Mouse (Mus musculus): ENCODE results near the gene Hacd1. TPM values are rescaled to one million over a fixed set of nuclear protein-coding genes. Genes with fewer than 3 reads are reported as not detected.
"Not testable (repeated sequence)": the region's sequence is repeated elsewhere in the genome, so short reads cannot be mapped to it uniquely, and the experiment has no call there.

The Hacd1 gene
- polyA plus RNA-seq (2014; fragmentation: Nextera tagmentation; extraction: Ambion mirVana): 92.3 and 94.1 TPM in 2 replicates

DNA sequence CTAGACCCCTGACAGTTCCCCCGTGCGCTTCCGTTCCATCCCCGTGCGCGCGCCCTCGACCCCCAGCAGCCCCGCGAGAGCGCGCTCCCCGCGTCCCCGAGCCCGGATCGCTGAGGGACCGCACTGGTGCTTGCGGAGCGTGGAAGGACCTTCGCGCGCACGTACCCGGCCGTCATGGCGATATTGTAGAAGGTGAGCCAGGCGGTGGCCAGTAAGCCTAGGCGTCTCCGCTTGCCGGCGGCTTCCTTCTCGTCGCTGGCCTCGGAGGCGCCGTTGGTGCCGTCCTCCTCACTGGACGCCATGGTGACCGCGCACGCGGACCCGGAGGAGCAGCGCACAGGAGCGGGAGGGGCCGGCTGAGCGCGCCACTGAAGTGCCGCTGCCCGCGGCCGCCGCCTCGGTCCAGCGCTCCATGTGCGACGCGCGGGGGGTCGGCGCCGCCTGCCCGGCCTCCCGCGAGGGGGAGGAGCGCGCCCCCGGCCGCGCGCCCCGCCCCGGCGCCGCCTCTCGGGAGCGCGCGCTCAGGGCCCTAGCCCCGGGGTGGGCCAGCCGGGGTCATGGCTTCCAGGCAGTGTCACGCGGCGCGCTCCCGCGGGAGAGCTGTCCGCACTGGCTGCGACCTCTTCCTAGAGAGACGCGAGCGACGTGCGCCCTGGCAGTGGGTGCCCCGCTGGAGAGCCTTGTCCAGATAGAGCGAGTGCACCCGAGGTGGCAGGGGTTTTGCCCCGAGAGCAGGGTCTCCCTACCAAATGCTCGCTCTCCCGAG, at the start of gene Hacd1:
Gene Hacd1 (minus strand): TSS at position 570 of the 766 bp plus-strand sequence.
- Histone ChIP-seq H3K27me3 (ENCODE audit: insufficient read depth, low read length) (no peaks in the 10 kb centered on the region), H3K9ac (peak within 1 kb of the TSS; percentile 79), H3K36me3 (ENCODE audit: insufficient read depth) (no peaks in the 10 kb centered on the region), H3K9me3 (ENCODE audit: low read depth, low read length) (no peaks in the 10 kb centered on the region), H3K4me3 (ENCODE audit: low read depth, low read length) (peak within 1 kb of the TSS; percentile 72), H3K4me1 (ENCODE audit: insufficient read depth) (no peaks in the 10 kb centered on the region), H3K4me2 (peak within 1 kb of the TSS; percentile 78), H3K27ac (ENCODE audit: low read depth) (peak within 1 kb of the TSS; percentile 89)
- peak; percentile 90 for DNase-seq
- peak; percentile 86 for ATAC-seq (ENCODE audit: insufficient read depth)
- WGBS: under 1% methylated on average over 70 of the region's 101 CpGs
- TF ChIP-seq CTCF (IDR thresholded peaks at IDR 0.05; ENCODE audit: low read depth): no peak

DNA sequence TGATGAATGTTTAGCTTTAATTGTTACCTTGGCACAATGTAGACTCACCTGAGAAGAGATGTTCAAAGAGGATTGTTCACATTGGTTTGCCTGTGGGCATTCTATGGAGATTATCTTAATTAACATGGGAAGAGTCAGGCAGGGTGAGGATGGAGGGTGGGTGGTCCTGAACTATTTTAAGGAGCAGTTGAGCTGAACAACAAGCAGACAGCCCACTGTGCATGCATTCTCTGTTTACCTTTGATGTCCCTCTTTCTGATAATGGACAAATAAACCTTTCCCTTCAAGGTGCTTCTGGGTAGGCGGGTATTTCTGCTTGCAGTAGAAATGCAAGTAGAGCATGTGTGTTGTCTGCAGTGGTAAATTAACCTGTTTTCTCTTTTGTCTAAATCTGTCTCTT, 48.0 kb upstream of the Hacd1 start:
- Histone ChIP-seq H3K4me3 (ENCODE audit: low read depth, low read length) (no peak overlapping the region), H3K27ac (ENCODE audit: low read depth) (no peak overlapping the region), H3K9ac (no peak overlapping the region), H3K27me3 (ENCODE audit: insufficient read depth, low read length) (no peaks in the 10 kb centered on the region), H3K4me2 (no peak overlapping the region), H3K4me1 (ENCODE audit: insufficient read depth) (no peaks in the 10 kb centered on the region), H3K9me3 (ENCODE audit: low read depth, low read length) (no peaks in the 10 kb centered on the region), H3K36me3 (ENCODE audit: insufficient read depth) (peaks cover 5% of the 10 kb centered on the region; the same call in 1 of the 2 replicates)
- TF ChIP-seq CTCF (IDR thresholded peaks at IDR 0.05; ENCODE audit: low read depth): no peak
- DNase-seq (no peak), ATAC-seq (ENCODE audit: insufficient read depth) (no peak)
- 91% methylated on average over 1 of the region's 1 CpGs for WGBS

DNA sequence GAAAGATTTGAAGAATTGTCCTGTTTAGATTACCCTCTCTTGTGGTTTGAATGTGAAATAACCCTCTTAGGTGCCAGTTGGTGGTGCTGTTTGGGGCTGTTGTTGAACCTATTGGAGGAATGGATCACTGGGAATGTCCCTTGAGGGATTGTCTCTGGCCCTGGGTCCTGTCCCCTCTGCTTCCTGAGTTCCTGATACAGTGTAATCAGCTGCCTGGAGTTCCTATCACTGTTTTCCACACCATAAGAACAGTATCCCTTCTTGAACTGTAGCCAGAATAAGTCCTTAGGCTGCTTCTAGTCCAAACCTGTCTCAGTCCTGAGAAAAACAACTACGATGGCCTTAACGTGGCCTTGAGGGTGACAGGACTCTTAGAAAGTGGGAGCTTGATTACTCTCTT, 46.7 kb upstream of the Hacd1 start:
- Histone ChIP-seq H3K27me3 (ENCODE audit: insufficient read depth, low read length) (no peaks in the 10 kb centered on the region), H3K9me3 (ENCODE audit: low read depth, low read length) (no peaks in the 10 kb centered on the region), H3K4me1 (ENCODE audit: insufficient read depth) (no peaks in the 10 kb centered on the region), H3K9ac (no peak overlapping the region), H3K4me3 (ENCODE audit: low read depth, low read length) (no peak overlapping the region), H3K4me2 (no peak overlapping the region), H3K36me3 (ENCODE audit: insufficient read depth) (peaks cover 5% of the 10 kb centered on the region; the same call in 1 of the 2 replicates), H3K27ac (ENCODE audit: low read depth) (no peak overlapping the region)
- TF ChIP-seq CTCF (IDR thresholded peaks at IDR 0.05; ENCODE audit: low read depth): no peak
- no peak for DNase-seq
- ATAC-seq (ENCODE audit: insufficient read depth): no peak
- 80% methylated on average over 2 of the region's 2 CpGs for WGBS

DNA sequence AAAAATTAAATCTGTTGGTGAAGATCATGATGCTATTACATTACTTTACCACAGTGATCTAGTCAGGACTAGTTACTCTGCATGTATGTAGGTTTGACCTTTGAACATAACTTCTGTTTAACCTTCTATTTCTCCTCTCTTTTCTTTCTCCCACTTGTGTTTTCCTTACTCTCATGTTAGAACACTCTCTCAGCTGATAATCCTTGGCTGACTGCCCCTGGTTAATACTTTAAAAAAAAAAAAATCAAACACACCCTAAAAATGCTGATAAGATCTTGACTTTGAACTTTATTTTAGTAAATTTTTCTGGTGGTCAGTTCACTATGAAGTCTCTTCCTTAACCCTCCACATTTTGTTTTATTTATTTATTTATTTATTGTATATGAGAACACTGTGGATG, 44.6 kb upstream of the Hacd1 start:
- no peak overlapping the region for H3K27ac ChIP-seq (ENCODE audit: low read depth)
- no peaks in the 10 kb centered on the region for H3K9me3 ChIP-seq (ENCODE audit: low read depth, low read length)
- no peaks in the 10 kb centered on the region for H3K27me3 ChIP-seq (ENCODE audit: insufficient read depth, low read length)
- DNase-seq (no peak), ATAC-seq (ENCODE audit: insufficient read depth) (no peak)
- no peak overlapping the region for H3K4me3 ChIP-seq (ENCODE audit: low read depth, low read length)
- H3K4me2 ChIP-seq: no peak overlapping the region
- no peak for TF ChIP-seq CTCF (IDR thresholded peaks at IDR 0.05; ENCODE audit: low read depth)
- peaks cover 5% of the 10 kb centered on the region; the same call in 1 of the 2 replicates for H3K36me3 ChIP-seq (ENCODE audit: insufficient read depth)
- no peaks in the 10 kb centered on the region for H3K4me1 ChIP-seq (ENCODE audit: insufficient read depth)
- no peak overlapping the region for H3K9ac ChIP-seq

DNA sequence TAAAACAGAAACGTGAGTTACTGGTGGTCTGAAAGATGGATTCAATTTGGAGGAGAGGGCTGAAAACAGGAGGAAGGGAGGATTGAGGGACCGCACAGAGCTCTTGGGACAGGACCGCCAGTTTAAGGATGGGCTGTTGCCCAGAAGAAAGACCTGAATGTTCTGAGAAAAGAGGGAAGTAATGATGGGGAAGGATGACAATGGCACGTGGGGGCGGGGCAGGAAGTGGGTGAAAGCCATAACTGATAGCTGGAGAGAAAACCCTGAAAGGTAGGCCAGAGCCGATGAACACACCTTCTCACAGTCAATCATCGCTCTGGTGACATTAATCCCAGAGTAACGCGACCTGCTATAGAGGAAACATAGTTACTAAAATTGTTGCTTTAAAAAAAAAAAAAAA, 22.6 kb upstream of the Hacd1 start:
- not testable (repeated sequence) for H3K27ac ChIP-seq (ENCODE audit: low read depth); H3K4me3 ChIP-seq (ENCODE audit: low read depth, low read length)

DNA sequence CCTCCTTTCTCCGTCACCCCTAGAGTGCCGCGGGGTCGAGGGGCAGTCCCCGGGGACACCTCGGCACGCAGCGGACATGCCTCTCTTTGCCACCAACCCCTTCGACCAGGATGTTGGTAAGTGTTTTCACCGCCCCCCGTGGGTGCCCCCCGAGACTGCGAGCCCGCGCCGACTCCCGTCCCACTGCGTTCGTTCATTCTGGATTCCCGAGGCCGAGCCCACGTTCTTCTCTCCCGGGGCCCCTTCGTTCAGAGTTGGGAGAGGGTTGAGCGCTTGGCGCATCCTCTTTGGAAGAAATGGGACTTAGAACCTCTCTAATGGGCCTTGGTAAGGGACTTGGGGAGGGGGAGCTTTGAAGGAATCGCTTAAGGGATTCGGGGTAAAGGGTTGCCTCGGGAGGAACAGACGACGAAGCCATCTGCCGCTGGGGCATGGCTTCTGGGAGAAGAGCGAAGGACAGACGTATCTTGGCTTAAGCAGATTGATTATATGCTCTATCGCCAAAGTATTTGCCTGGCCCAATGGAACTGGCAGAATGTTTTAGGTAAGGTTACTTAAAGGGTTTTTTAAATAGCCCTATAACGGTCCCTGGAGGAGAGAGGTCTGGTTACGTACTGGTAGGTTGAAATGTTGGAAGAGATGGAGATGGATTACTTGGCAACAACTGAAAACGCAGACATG, 18.4 kb upstream of the Hacd1 start:
- Histone ChIP-seq H3K27me3 (ENCODE audit: insufficient read depth, low read length) (no peaks in the 10 kb centered on the region), H3K36me3 (ENCODE audit: insufficient read depth) (no peaks in the 10 kb centered on the region), H3K4me1 (ENCODE audit: insufficient read depth) (peaks cover 12% of the 10 kb centered on the region; the same call in 1 of the 2 replicates), H3K9me3 (ENCODE audit: low read depth, low read length) (no peaks in the 10 kb centered on the region), H3K9ac (peak overlapping the region; percentile 94), H3K27ac (ENCODE audit: low read depth) (peak overlapping the region; percentile 98), H3K4me2 (peak overlapping the region; percentile 62), H3K4me3 (ENCODE audit: low read depth, low read length) (peak overlapping the region; percentile 83)
- ATAC-seq (ENCODE audit: insufficient read depth) (no peak), DNase-seq (peak; percentile 34)
- no peak for TF ChIP-seq CTCF (IDR thresholded peaks at IDR 0.05; ENCODE audit: low read depth)
- WGBS: under 1% methylated on average over 38 of the region's 38 CpGs

More for the DNA sequence above, 22.6 kb upstream of the Hacd1 start:
- not testable (repeated sequence) for H3K27me3 ChIP-seq (ENCODE audit: insufficient read depth, low read length); DNase-seq; H3K4me2 ChIP-seq; ATAC-seq (ENCODE audit: insufficient read depth); H3K9ac ChIP-seq; H3K36me3 ChIP-seq (ENCODE audit: insufficient read depth); H3K9me3 ChIP-seq (ENCODE audit: low read depth, low read length)
- 97% methylated on average over 8 of the region's 9 CpGs for WGBS
- H3K4me1 ChIP-seq (ENCODE audit: insufficient read depth): peaks cover 12% of the 10 kb centered on the region; the same call in 1 of the 2 replicates

Data from lung, embryonic 14.5 days (tissue).